Mouse (Mus musculus) olfactory bulb, adult 2 months (tissue): Measurements from ENCODE around the gene Flg.

Experiments
- CTCF ChIP-seq: fragments of 200-500 bp; IDR thresholded peaks from 2 replicates; pipeline ENCODE4 v1.5.1; 2012; ENCODE audit warnings: low read depth, mild to moderate bottlenecking, low read length, moderate library complexity; ENCODE audit not compliant: insufficient read depth
- POLR2A ChIP-seq: fragments of 200-500 bp; IDR thresholded peaks from 2 replicates; pipeline ENCODE4 v1.6.1; 2012; ENCODE audit warnings: mild to moderate bottlenecking, low read depth, low read length, moderate library complexity; ENCODE audit not compliant: insufficient read depth

- TF ChIP-seq CTCF = no peak
- no peak for TF ChIP-seq POLR2A
These were observed 41.1 kb downstream of the Flg start for GRCm38 (mm10) chr3:93314388-93314787.
